8 mouse cellular contexts compared by ENCODE assay signal in genomic region chr11:75537491-75538183, GRCm38 (mm10). TPM values are rescaled to one million over a fixed set of nuclear protein-coding genes. Genes with fewer than 3 reads are reported as not detected.
DNase-seq lines count a peak whose midpoint lies in the region; ATAC-seq lines count a peak whose summit lies in the region.

No protein-coding gene starts in this region.

- peak; percentile 25; the same call in 1 of the 2 replicates for ATAC-seq in heart, embryonic 12.5 days (ENCODE audit: insufficient number of reproducible peaks, low FRiP score)
- ATAC-seq in heart, embryonic 11.5 days (replicated peaks; ENCODE audit: insufficient number of reproducible peaks, low FRiP score, low TSS enrichment) = no peak; the same call in 1 of the 2 replicates
- no peak for ATAC-seq in liver, embryonic 13.5 days (ENCODE audit: low read depth)

- DNase-seq in brain, adult 2 months (ENCODE audit: low read depth, low spot score) = peak; percentile 81
- peak; percentile 48 for DNase-seq in heart, postnatal 4 days
- no peak for DNase-seq in liver, embryonic 13.5 days
- peak; percentile 77 for DNase-seq in thymus, postnatal 0 days (ENCODE audit: low spot score)
- no peak for DNase-seq in frontal cortex, postnatal 14 days (ENCODE audit: low spot score in 2 of 2)
- no peak for DNase-seq in urinary bladder, postnatal 14 days (ENCODE audit: low spot score)

- H3K4me1 ChIP-seq in heart, embryonic 12.5 days (replicated peaks) = peaks cover 56% of the 10 kb centered on the region
- H3K4me1 ChIP-seq in heart, embryonic 11.5 days (ENCODE audit: control insufficient read depth, insufficient read depth, low read length) = peaks cover 28% of the 10 kb centered on the region
- H3K4me1 ChIP-seq in liver, embryonic 13.5 days (replicated peaks) = peaks cover 81% of the 10 kb centered on the region

- peaks cover 11% of the 10 kb centered on the region; the same call in 1 of the 2 replicates for H3K27me3 ChIP-seq in heart, embryonic 12.5 days (replicated peaks)
- H3K27me3 ChIP-seq in heart, embryonic 11.5 days (ENCODE audit: control insufficient read depth, insufficient read depth, low read length) = 0 out of 2 replicates have a peak, but pooled peaks cover 2% of the 10 kb centered on the region
- H3K27me3 ChIP-seq in liver, embryonic 13.5 days = peaks cover 4% of the 10 kb centered on the region; the same call in 1 of the 2 replicates

- no peak overlapping the region for H3K4me2 ChIP-seq in heart, embryonic 12.5 days
- no peak overlapping the region for H3K4me2 ChIP-seq in heart, embryonic 11.5 days
- no peak overlapping the region for H3K4me2 ChIP-seq in liver, embryonic 13.5 days

- H3K27ac ChIP-seq in heart, embryonic 12.5 days (ENCODE audit: poor library complexity, severe bottlenecking) = no peak overlapping the region
- H3K27ac ChIP-seq in heart, embryonic 11.5 days (ENCODE audit: low read depth, low read length) = no peak overlapping the region; the same call in 1 of the 2 replicates
- peak overlapping the region; percentile 34; the same call in 1 of the 2 replicates for H3K27ac ChIP-seq in liver, embryonic 13.5 days

- H3K4me3 ChIP-seq in heart, embryonic 12.5 days = no peak overlapping the region
- H3K4me3 ChIP-seq in heart, embryonic 11.5 days (ENCODE audit: low read depth, low read length) = no peak overlapping the region
- no peak overlapping the region for H3K4me3 ChIP-seq in liver, embryonic 13.5 days (replicated peaks)

- 46% methylated on average over 11 of the region's 11 CpGs for WGBS in heart, embryonic 12.5 days
- 46% methylated on average over 11 of the region's 11 CpGs for WGBS in heart, embryonic 11.5 days (ENCODE audit: insufficient replicate concordance)
- WGBS in liver, embryonic 13.5 days (ENCODE audit: insufficient replicate concordance) = 56% methylated on average over 11 of the region's 11 CpGs

- no peaks in the 10 kb centered on the region for H3K36me3 ChIP-seq in heart, embryonic 12.5 days
- H3K36me3 ChIP-seq in heart, embryonic 11.5 days (ENCODE audit: control insufficient read depth, insufficient read depth, low read length) = no peaks in the 10 kb centered on the region
- no peaks in the 10 kb centered on the region for H3K36me3 ChIP-seq in liver, embryonic 13.5 days

- no peaks in the 10 kb centered on the region for H3K9me3 ChIP-seq in heart, embryonic 12.5 days (replicated peaks)
- H3K9me3 ChIP-seq in heart, embryonic 11.5 days (replicated peaks; ENCODE audit: control insufficient read depth, low read length) = no peaks in the 10 kb centered on the region
- H3K9me3 ChIP-seq in liver, embryonic 13.5 days (replicated peaks) = no peaks in the 10 kb centered on the region

- H3K9ac ChIP-seq in heart, embryonic 12.5 days = no peak overlapping the region
- no peak overlapping the region for H3K9ac ChIP-seq in heart, embryonic 11.5 days (ENCODE audit: low read depth, low read length)
- H3K9ac ChIP-seq in liver, embryonic 13.5 days = no peak overlapping the region

RNA-seq across cellular contexts. Expression of gene Slc43a2, which starts 6.1 kb away (rescaled TPM):
- polyA plus RNA-seq in heart, embryonic 12.5 days (2016; fragmentation: Nextera tagmentation; extraction: Ambion mirVana) = 4.1 and 4.3 TPM in 2 replicates
- polyA plus RNA-seq in heart, embryonic 11.5 days (2014; fragmentation: Nextera tagmentation; extraction: Ambion mirVana) = 2.7 and 4.2 TPM in 2 replicates
- 10 to 100 TPM in 1 of 2 experiments, 1 to 10 TPM in 1; 8.9 to 10.5 TPM for total RNA-seq in heart, postnatal 4 days (2021)
- polyA plus RNA-seq in liver, embryonic 13.5 days (2015; fragmentation: Nextera tagmentation; extraction: Ambion mirVana) = 3.7 and 5.9 TPM in 2 replicates
- polyA plus RNA-seq in thymus, postnatal 0 days (2015; fragmentation: Nextera tagmentation; extraction: Ambion mirVana) = 33.2 and 33.6 TPM in 2 replicates

RNA-seq across cellular contexts. Expression of gene Scarf1, which starts 24.3 kb away (rescaled TPM):
- polyA plus RNA-seq in heart, embryonic 12.5 days (2016; fragmentation: Nextera tagmentation; extraction: Ambion mirVana) = 12.3 and 13.8 TPM in 2 replicates
- 7.6 and 8.7 TPM in 2 replicates for polyA plus RNA-seq in heart, embryonic 11.5 days (2014; fragmentation: Nextera tagmentation; extraction: Ambion mirVana)
- total RNA-seq in heart, postnatal 4 days (2021) = 10 to 100 TPM; 14.5 to 15.0 TPM
- polyA plus RNA-seq in liver, embryonic 13.5 days (2015; fragmentation: Nextera tagmentation; extraction: Ambion mirVana) = 2.6 and 3.0 TPM in 2 replicates
- polyA plus RNA-seq in thymus, postnatal 0 days (2015; fragmentation: Nextera tagmentation; extraction: Ambion mirVana) = 2.4 and 2.7 TPM in 2 replicates

RNA-seq across cellular contexts. Expression of gene Rilp, which starts 27.7 kb away (rescaled TPM):
- polyA plus RNA-seq in heart, embryonic 12.5 days (2016; fragmentation: Nextera tagmentation; extraction: Ambion mirVana) = 1.4 and 2.3 TPM in 2 replicates
- polyA plus RNA-seq in heart, embryonic 11.5 days (2014; fragmentation: Nextera tagmentation; extraction: Ambion mirVana) = 0.94 and 2.0 TPM in 2 replicates
- total RNA-seq in heart, postnatal 4 days (2021) = 10 to 100 TPM; 24.5 to 24.7 TPM
- polyA plus RNA-seq in liver, embryonic 13.5 days (2015; fragmentation: Nextera tagmentation; extraction: Ambion mirVana) = 1.4 and 1.6 TPM in 2 replicates
- polyA plus RNA-seq in thymus, postnatal 0 days (2015; fragmentation: Nextera tagmentation; extraction: Ambion mirVana) = 0.90 and 1.1 TPM in 2 replicates

RNA-seq across cellular contexts. Expression of gene Pitpna, which starts 50.3 kb away (rescaled TPM):
- polyA plus RNA-seq in heart, embryonic 12.5 days (2016; fragmentation: Nextera tagmentation; extraction: Ambion mirVana) = 75.3 and 80.1 TPM in 2 replicates
- polyA plus RNA-seq in heart, embryonic 11.5 days (2014; fragmentation: Nextera tagmentation; extraction: Ambion mirVana) = 57.1 and 59.7 TPM in 2 replicates
- total RNA-seq in heart, postnatal 4 days (2021) = 100 to 1,000 TPM; 150 to 155 TPM
- 33.2 and 38.3 TPM in 2 replicates for polyA plus RNA-seq in liver, embryonic 13.5 days (2015; fragmentation: Nextera tagmentation; extraction: Ambion mirVana)
- polyA plus RNA-seq in thymus, postnatal 0 days (2015; fragmentation: Nextera tagmentation; extraction: Ambion mirVana) = 103 and 112 TPM in 2 replicates

RNA-seq across cellular contexts. Expression of gene Prpf8, which starts 51.0 kb away (rescaled TPM):
- 41.3 and 42.7 TPM in 2 replicates for polyA plus RNA-seq in heart, embryonic 12.5 days (2016; fragmentation: Nextera tagmentation; extraction: Ambion mirVana)
- polyA plus RNA-seq in heart, embryonic 11.5 days (2014; fragmentation: Nextera tagmentation; extraction: Ambion mirVana) = 56.1 and 62.1 TPM in 2 replicates
- 100 to 1,000 TPM; 113 to 115 TPM for total RNA-seq in heart, postnatal 4 days (2021)
- 28.2 and 31.5 TPM in 2 replicates for polyA plus RNA-seq in liver, embryonic 13.5 days (2015; fragmentation: Nextera tagmentation; extraction: Ambion mirVana)
- 39.2 and 40.0 TPM in 2 replicates for polyA plus RNA-seq in thymus, postnatal 0 days (2015; fragmentation: Nextera tagmentation; extraction: Ambion mirVana)

Comparison
In these comparisons a context has a peak if more than half of its experiments do, and no peak if none do; other contexts are left out.
1. DNase-seq: peak in brain, adult 2 months (single experiment), heart, postnatal 4 days (single experiment) and thymus, postnatal 0 days (single experiment); none in liver, embryonic 13.5 days (single experiment), frontal cortex, postnatal 14 days (0 of 2) and urinary bladder, postnatal 14 days (single experiment).